Mouse (Mus musculus) embryonic facial prominence, embryonic 14.5 days (tissue): Measurements from ENCODE around the gene Erbb4. TPM values are rescaled to one million over a fixed set of nuclear protein-coding genes. Genes with fewer than 3 reads are reported as not detected.

Experiments
- ATAC-seq: fragments of 200-750 bp; cut with Nextera tagmentation; 2 replicates; pipeline ENCODE4 v1.8.0; 2017; ENCODE audit warnings: low read depth, moderate number of reproducible peaks, moderate TSS enrichment
- DNase-seq: peaks from one replicate; pipeline ENCODE4 v3.0.0-alpha.2; 2015; ENCODE audit warnings: low spot score
- H3K27ac ChIP-seq: fragments of 300-500 bp; sonication (generic); replicated peaks from 2 replicates; pipeline ENCODE4 v1.5.1; 2014; ENCODE audit warnings: low read depth, mild to moderate bottlenecking, low read length, moderate library complexity
- H3K27me3 ChIP-seq: fragments of 300-500 bp; sonication (generic); replicated peaks from 2 replicates; pipeline ENCODE4 v1.6.1; 2014; ENCODE audit warnings: low read length; ENCODE audit not compliant: control insufficient read depth, insufficient read depth
- H3K36me3 ChIP-seq: fragments of 300-500 bp; sonication (generic); 2 replicates; pipeline ENCODE4 v1.6.1; 2014; ENCODE audit warnings: low read length, mixed read lengths; ENCODE audit not compliant: control insufficient read depth, insufficient read depth
- H3K4me1 ChIP-seq: fragments of 300-500 bp; sonication (generic); 2 replicates; pipeline ENCODE4 v1.6.1; 2014; ENCODE audit warnings: antibody characterized with exemption, low read length; ENCODE audit not compliant: control insufficient read depth, insufficient read depth
- H3K4me2 ChIP-seq: fragments of 300-500 bp; sonication (generic); 2 replicates; pipeline ENCODE4 v1.6.1; 2014; ENCODE audit warnings: low read depth, mild to moderate bottlenecking, low read length, moderate library complexity, mixed read lengths
- H3K4me3 ChIP-seq: fragments of 300-500 bp; sonication (generic); 2 replicates; pipeline ENCODE4 v1.5.1; 2014; ENCODE audit warnings: low read depth, mild to moderate bottlenecking, low read length
- H3K9ac ChIP-seq: fragments of 300-500 bp; sonication (generic); 2 replicates; pipeline ENCODE4 v1.6.1; 2014; ENCODE audit warnings: low read depth, mild to moderate bottlenecking, low read length, moderate library complexity, mixed read lengths
- H3K9me3 ChIP-seq: fragments of 300-500 bp; sonication (generic); 2 replicates; pipeline ENCODE4 v1.6.1; 2016; ENCODE audit warnings: low read length; ENCODE audit not compliant: control insufficient read depth
- WGBS: fragments of 180-500 bp; shearing (Covaris S2); extraction: QIAGEN DNeasy Blood & Tissue Kit; methylation state at CpG from one replicate; pipeline ENCODE4 v1.1.7; 2014; 5-methylcytosine and 5-hydroxymethylcytosine counted together
- polyA plus RNA-seq: library from polyadenylated mRNA; unstranded; fragments of >200 nt; fragmentation: Nextera tagmentation; extraction: Ambion mirVana; gene quantifications from 2 replicates; pipeline ENCODE4 v1.2.1, GENCODE M21; 2014

Gene Erbb4
- polyA plus RNA-seq, 1 experiment from 2014 or later: 1.3 TPM

- H3K4me3 ChIP-seq: no peak overlapping the region
- no peaks in the 10 kb centered on the region for H3K36me3 ChIP-seq
- H3K27ac ChIP-seq: no peak overlapping the region
- H3K9me3 ChIP-seq: no peaks in the 10 kb centered on the region
- no peak for ATAC-seq
- H3K27me3 ChIP-seq: no peaks in the 10 kb centered on the region
- H3K4me1 ChIP-seq: no peaks in the 10 kb centered on the region
- DNase-seq: no peak
- H3K4me2 ChIP-seq: no peak overlapping the region
- no peak overlapping the region for H3K9ac ChIP-seq
Measured at GRCm38 (mm10) chr1:68934804-68935203, 173.1 kb downstream of the Erbb4 start.

GRCm38 (mm10) chr1:68933330-68934065, 174.4 kb downstream of the Erbb4 start:
- 78% methylated on average over 3 of the region's 3 CpGs for WGBS
- H3K9ac ChIP-seq: no peak overlapping the region
- no peaks in the 10 kb centered on the region for H3K27me3 ChIP-seq
- H3K4me1 ChIP-seq: no peaks in the 10 kb centered on the region
- H3K9me3 ChIP-seq: no peaks in the 10 kb centered on the region
- H3K4me2 ChIP-seq: no peak overlapping the region
- no peak overlapping the region for H3K27ac ChIP-seq
- no peak overlapping the region for H3K4me3 ChIP-seq
- no peaks in the 10 kb centered on the region for H3K36me3 ChIP-seq
- DNase-seq (no peak), ATAC-seq (no peak)

- Histone ChIP-seq H3K36me3 (no peaks in the 10 kb centered on the region), H3K4me1 (no peaks in the 10 kb centered on the region), H3K27ac (no peak overlapping the region), H3K9me3 (no peaks in the 10 kb centered on the region), H3K27me3 (no peaks in the 10 kb centered on the region), H3K4me2 (no peak overlapping the region), H3K9ac (no peak overlapping the region), H3K4me3 (no peak overlapping the region)
- DNase-seq (no peak), ATAC-seq (no peak)
- WGBS: 79% methylated on average over 3 of the region's 3 CpGs
Measured at GRCm38 (mm10) chr1:68917828-68918227, 190.0 kb downstream of the Erbb4 start.

GRCm38 (mm10) chr1:68892041-68892440, 215.8 kb downstream of the Erbb4 start:
- no peak overlapping the region for H3K27ac ChIP-seq
- H3K9ac ChIP-seq: no peak overlapping the region
- no peak overlapping the region for H3K4me2 ChIP-seq
- DNase-seq: no peak
- H3K4me3 ChIP-seq: no peak overlapping the region
- no peaks in the 10 kb centered on the region for H3K36me3 ChIP-seq
- H3K9me3 ChIP-seq: no peaks in the 10 kb centered on the region
- 76% methylated on average over 2 of the region's 2 CpGs for WGBS
- no peaks in the 10 kb centered on the region for H3K4me1 ChIP-seq
- H3K27me3 ChIP-seq: no peaks in the 10 kb centered on the region
- ATAC-seq: no peak

- Histone ChIP-seq H3K4me2 (no peak overlapping the region), H3K4me1 (no peaks in the 10 kb centered on the region), H3K4me3 (no peak overlapping the region), H3K9ac (no peak overlapping the region), H3K27me3 (no peaks in the 10 kb centered on the region), H3K9me3 (no peaks in the 10 kb centered on the region), H3K27ac (no peak overlapping the region), H3K36me3 (no peaks in the 10 kb centered on the region)
- ATAC-seq: no peak
- no peak for DNase-seq
- WGBS: 35% methylated on average over 3 of the region's 3 CpGs
Measured at GRCm38 (mm10) chr1:68886823-68887222, 221.0 kb downstream of the Erbb4 start.

- no peak overlapping the region for H3K27ac ChIP-seq
- WGBS: 65% methylated on average over 8 of the region's 8 CpGs
- ATAC-seq (no peak), DNase-seq (no peak)
- no peak overlapping the region for H3K4me2 ChIP-seq
- H3K9me3 ChIP-seq: no peaks in the 10 kb centered on the region
- no peaks in the 10 kb centered on the region for H3K4me1 ChIP-seq
- no peaks in the 10 kb centered on the region for H3K36me3 ChIP-seq
- no peak overlapping the region for H3K4me3 ChIP-seq
- no peaks in the 10 kb centered on the region for H3K27me3 ChIP-seq
- H3K9ac ChIP-seq: no peak overlapping the region
Measured at GRCm38 (mm10) chr1:68874954-68875353, 232.9 kb downstream of the Erbb4 start.

GRCm38 (mm10) chr1:68873635-68874020, 234.2 kb downstream of the Erbb4 start:
- WGBS: 43% methylated on average over 1 of the region's 1 CpGs

GRCm38 (mm10) chr1:68872976-68873634, 234.8 kb downstream of the Erbb4 start:
- H3K27ac ChIP-seq: no peak overlapping the region
- H3K4me1 ChIP-seq: no peaks in the 10 kb centered on the region
- ATAC-seq (no peak), DNase-seq (no peak)
- no peaks in the 10 kb centered on the region for H3K9me3 ChIP-seq
- H3K36me3 ChIP-seq: no peaks in the 10 kb centered on the region
- no peak overlapping the region for H3K4me3 ChIP-seq
- no peaks in the 10 kb centered on the region for H3K27me3 ChIP-seq
- WGBS: 56% methylated on average over 2 of the region's 2 CpGs
- H3K9ac ChIP-seq: no peak overlapping the region
- H3K4me2 ChIP-seq: no peak overlapping the region

More at GRCm38 (mm10) chr1:68873635-68874020, 234.2 kb downstream of the Erbb4 start:
- no peak overlapping the region for H3K4me2 ChIP-seq
- H3K9me3 ChIP-seq: no peaks in the 10 kb centered on the region
- ATAC-seq (no peak), DNase-seq (peak; percentile 17)
- no peaks in the 10 kb centered on the region for H3K27me3 ChIP-seq
- H3K27ac ChIP-seq: no peak overlapping the region
- no peaks in the 10 kb centered on the region for H3K4me1 ChIP-seq
- no peaks in the 10 kb centered on the region for H3K36me3 ChIP-seq
- H3K9ac ChIP-seq: no peak overlapping the region
- H3K4me3 ChIP-seq: no peak overlapping the region

GRCm38 (mm10) chr1:68860341-68860740, 247.5 kb downstream of the Erbb4 start:
- no peak for ATAC-seq
- no peaks in the 10 kb centered on the region for H3K27me3 ChIP-seq
- H3K36me3 ChIP-seq: no peaks in the 10 kb centered on the region
- no peak overlapping the region for H3K9ac ChIP-seq
- H3K9me3 ChIP-seq: no peaks in the 10 kb centered on the region
- DNase-seq: no peak
- no peak overlapping the region for H3K27ac ChIP-seq
- H3K4me1 ChIP-seq: no peaks in the 10 kb centered on the region
- no peak overlapping the region for H3K4me2 ChIP-seq
- no peak overlapping the region for H3K4me3 ChIP-seq
- 84% methylated on average over 2 of the region's 2 CpGs for WGBS
